Comparison of ENCODE assay signal across 8 mouse cellular contexts in the genomic region with DNA sequence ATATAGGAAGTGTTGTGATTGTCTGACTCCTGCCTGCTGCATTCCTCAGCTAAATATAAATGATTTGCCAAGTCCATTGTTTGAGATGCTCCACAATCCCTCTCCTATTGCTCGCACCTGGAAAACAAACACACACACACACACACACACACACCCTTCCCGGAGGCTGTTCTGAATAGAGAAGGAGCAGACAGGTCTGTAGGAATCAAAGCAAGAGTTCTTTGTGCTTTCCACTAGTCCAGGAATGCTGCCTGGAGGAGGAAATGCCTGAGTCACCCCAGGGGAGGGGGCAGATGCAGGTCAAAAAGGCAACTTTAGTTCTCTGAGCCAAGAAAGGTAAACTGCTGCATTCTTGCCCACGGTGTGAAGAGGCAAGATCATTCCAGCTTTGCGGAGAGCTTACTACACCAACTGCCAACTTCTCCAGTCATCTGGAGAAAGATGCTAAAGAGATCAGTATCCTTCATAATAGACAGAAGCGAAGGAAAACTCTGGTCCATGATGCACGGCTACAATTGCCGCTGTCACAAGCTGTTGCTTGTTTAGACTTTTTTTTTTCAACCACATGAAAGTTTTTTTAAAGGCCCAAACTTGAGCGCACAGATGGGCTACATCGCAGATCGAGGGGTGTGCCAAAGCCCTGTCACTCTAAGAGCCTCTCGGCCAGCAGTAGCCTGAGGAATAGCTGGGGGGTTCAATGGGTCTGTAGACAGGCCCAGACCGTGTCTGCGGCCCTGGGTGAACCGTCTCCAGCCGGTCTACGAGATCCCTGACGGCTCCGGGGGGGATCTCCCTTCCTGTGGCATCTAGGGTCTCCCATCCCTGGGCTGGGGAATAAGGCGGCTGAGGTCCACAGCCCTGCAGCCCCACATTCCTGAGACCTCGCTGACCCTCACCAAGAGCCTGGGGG. TPM values are rescaled to one million over a fixed set of nuclear protein-coding genes. Genes with fewer than 3 reads are reported as not detected.
DNase-seq lines count a peak whose midpoint lies in the region; ATAC-seq and TF ChIP-seq lines count a peak whose summit lies in the region.

No protein-coding gene starts in this region.

- WGBS in heart, embryonic 14.5 days: 3% methylated on average over 20 of the region's 20 CpGs
- WGBS in kidney, postnatal 0 days: 3% methylated on average over 20 of the region's 20 CpGs
- WGBS in midbrain, embryonic 11.5 days: 3% methylated on average over 20 of the region's 20 CpGs

- peak overlapping the region; percentile 43 for H3K4me3 ChIP-seq in cortical plate, adult 2 months (ENCODE audit: insufficient read depth, low read length)
- H3K4me3 ChIP-seq in heart, embryonic 14.5 days (ENCODE audit: control insufficient read depth in 1 of 2, insufficient read depth in 1 of 2, low read depth in 1 of 2, low read length in 2 of 2): peak overlapping the region; percentile 59 to 77
- H3K4me3 ChIP-seq in kidney, postnatal 0 days (replicated peaks; ENCODE audit: low read depth, low read length): peak overlapping the region; percentile 83
- H3K4me3 ChIP-seq in midbrain, embryonic 11.5 days (ENCODE audit: low read depth, low read length): peak overlapping the region; percentile 71

- TF ChIP-seq CTCF in cortical plate, adult 2 months (IDR thresholded peaks at IDR 0.05; ENCODE audit: extremely low read depth, insufficient read depth, low read length): no peak
- TF ChIP-seq CTCF in kidney, postnatal 0 days (IDR thresholded peaks at IDR 0.05; ENCODE audit: low read depth): no peak

- no peak for TF ChIP-seq POLR2A in cortical plate, adult 2 months (IDR thresholded peaks at IDR 0.05; ENCODE audit: extremely low read depth, insufficient read depth, low read length)

- peaks cover 7% of the 10 kb centered on the region; the same call in 1 of the 2 replicates for H3K36me3 ChIP-seq in heart, embryonic 14.5 days (ENCODE audit: control insufficient read depth, insufficient read depth, low read length)
- no peaks in the 10 kb centered on the region for H3K36me3 ChIP-seq in kidney, postnatal 0 days (ENCODE audit: insufficient read depth, low read length)
- H3K36me3 ChIP-seq in midbrain, embryonic 11.5 days (ENCODE audit: control insufficient read depth, insufficient read depth, low read length): no peaks in the 10 kb centered on the region

- H3K27me3 ChIP-seq in heart, embryonic 14.5 days (ENCODE audit: control insufficient read depth, insufficient read depth, low read length): no peaks in the 10 kb centered on the region
- no peaks in the 10 kb centered on the region for H3K27me3 ChIP-seq in kidney, postnatal 0 days (ENCODE audit: insufficient read depth, low read length)
- peaks cover 6% of the 10 kb centered on the region; the same call in 1 of the 2 replicates for H3K27me3 ChIP-seq in midbrain, embryonic 11.5 days (ENCODE audit: control insufficient read depth, insufficient read depth, low read length)

- H3K9me3 ChIP-seq in heart, embryonic 14.5 days (ENCODE audit: control insufficient read depth, low read length): no peaks in the 10 kb centered on the region
- H3K9me3 ChIP-seq in kidney, postnatal 0 days (replicated peaks; ENCODE audit: low read length): no peaks in the 10 kb centered on the region
- H3K9me3 ChIP-seq in midbrain, embryonic 11.5 days (ENCODE audit: control insufficient read depth, low read length): no peaks in the 10 kb centered on the region

- peak; percentile 19 for DNase-seq in ovary, adult 18-20 months (ENCODE audit: low spot score)
- no peak for DNase-seq in ovary, postnatal 14 days (ENCODE audit: low spot score)
- DNase-seq in kidney, postnatal 0 days (ENCODE audit: low spot score): peak; percentile 91
- peak; percentile 93 for DNase-seq in midbrain, embryonic 11.5 days (ENCODE audit: low spot score, missing footprints)
- DNase-seq in c-Kit-positive CD71-positive TER-119-positive erythroid progenitor cells, embryonic 14.5 days (ENCODE audit: low spot score): no peak
- no peak for DNase-seq in spleen, postnatal 14 days (ENCODE audit: low spot score in 2 of 2)

- peak overlapping the region; percentile 48; the same call in 1 of the 2 replicates for H3K27ac ChIP-seq in cortical plate, adult 2 months (ENCODE audit: insufficient read depth, low read length)
- H3K27ac ChIP-seq in heart, embryonic 14.5 days (replicated peaks in 1 of 2; ENCODE audit: control insufficient read depth in 1 of 2, insufficient read depth in 1 of 2, low read depth in 2 of 2, low read length in 2 of 2): peak overlapping the region; percentile 58 to 93
- H3K27ac ChIP-seq in kidney, postnatal 0 days: peak overlapping the region; percentile 91
- H3K27ac ChIP-seq in midbrain, embryonic 11.5 days (ENCODE audit: low read depth, low read length): no peak overlapping the region

- no peaks in the 10 kb centered on the region for H3K4me1 ChIP-seq in cortical plate, adult 2 months (ENCODE audit: control insufficient read depth, insufficient read depth, low read length)
- peaks cover 8 to 27% of the 10 kb centered on the region in 2 experiments; a peak in 3 of 4 replicates for H3K4me1 ChIP-seq in heart, embryonic 14.5 days (ENCODE audit: control insufficient read depth in 2 of 2, insufficient read depth in 2 of 2, low read length in 2 of 2)
- H3K4me1 ChIP-seq in kidney, postnatal 0 days (replicated peaks; ENCODE audit: insufficient read depth, low read length): peaks cover 7% of the 10 kb centered on the region; the same call in 1 of the 2 replicates
- H3K4me1 ChIP-seq in midbrain, embryonic 11.5 days (ENCODE audit: control insufficient read depth, insufficient read depth, low read length): peaks cover 10% of the 10 kb centered on the region

- peak overlapping the region; percentile 79 for H3K4me2 ChIP-seq in heart, embryonic 14.5 days (ENCODE audit: low read length)
- peak overlapping the region; percentile 78 for H3K4me2 ChIP-seq in kidney, postnatal 0 days (ENCODE audit: low read length)
- peak overlapping the region; percentile 85 for H3K4me2 ChIP-seq in midbrain, embryonic 11.5 days

- H3K9ac ChIP-seq in heart, embryonic 14.5 days (ENCODE audit: low read length): peak overlapping the region; percentile 95
- H3K9ac ChIP-seq in kidney, postnatal 0 days (ENCODE audit: low read depth, low read length): peak overlapping the region; percentile 88
- H3K9ac ChIP-seq in midbrain, embryonic 11.5 days (ENCODE audit: low read length): peak overlapping the region; percentile 77

- ATAC-seq in heart, embryonic 14.5 days (ENCODE audit: insufficient number of reproducible peaks, insufficient read depth, low FRiP score, low read depth): peak; percentile 27; the same call in 1 of the 2 replicates
- peak; percentile 74 for ATAC-seq in kidney, postnatal 0 days (replicated peaks; ENCODE audit: low FRiP score, low read depth)
- peak; percentile 62 for ATAC-seq in midbrain, embryonic 11.5 days (ENCODE audit: low FRiP score)

RNA-seq across cellular contexts. Expression of a gene that starts 0.8 kb away (rescaled TPM):
- polyA plus RNA-seq in cortical plate, adult 2 months (2012; rRNA removed): 49.2 and 55.5 TPM in 2 replicates
- 142 and 143 TPM in 2 replicates for polyA plus RNA-seq in heart, embryonic 14.5 days (2014; fragmentation: Nextera tagmentation; extraction: Ambion mirVana)
- 102 and 131 TPM in 2 replicates for polyA plus RNA-seq in kidney, postnatal 0 days (2015; fragmentation: Nextera tagmentation; extraction: Ambion mirVana)
- 32.7 and 44.1 TPM in 2 replicates for polyA plus RNA-seq in midbrain, embryonic 11.5 days (2014; fragmentation: Nextera tagmentation; extraction: Ambion mirVana)

Comparison
In these comparisons a context has a peak if more than half of its experiments do, and no peak if none do; other contexts are left out.
1. DNase-seq: peak in ovary, adult 18-20 months (single experiment), kidney, postnatal 0 days (single experiment) and midbrain, embryonic 11.5 days (single experiment); none in ovary, postnatal 14 days (single experiment), c-Kit-positive CD71-positive TER-119-positive erythroid progenitor cells, embryonic 14.5 days (single experiment) and spleen, postnatal 14 days (0 of 2).
2. Peak in every context shown above with its lines, with median percentiles within 50 percentile points of each other: H3K4me3 ChIP-seq, ATAC-seq, H3K4me2 ChIP-seq and H3K9ac ChIP-seq.